Comparison of ENCODE assay signal across 8 mouse cellular contexts in the genomic region with DNA sequence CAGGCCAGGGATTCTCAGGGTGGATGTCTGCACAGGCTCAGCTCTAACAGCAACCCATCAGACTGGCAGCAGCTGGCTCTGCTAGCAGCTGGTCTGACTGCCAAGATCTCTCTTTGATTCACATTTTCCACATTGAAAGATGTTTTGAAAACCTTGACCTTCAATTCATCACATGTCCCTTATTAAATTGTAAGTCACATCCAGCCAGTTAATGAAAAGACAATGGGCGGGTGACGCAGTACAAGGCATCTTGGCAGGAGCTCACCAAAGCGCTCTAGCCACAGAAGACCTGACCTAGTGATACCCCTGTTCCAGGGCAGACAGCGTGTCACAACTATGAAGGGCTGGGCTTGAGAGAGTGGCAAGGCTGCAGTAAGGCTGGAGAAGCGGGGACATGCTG. TPM values are rescaled to one million over a fixed set of nuclear protein-coding genes. Genes with fewer than 3 reads are reported as not detected.
A peak's percentile ranks its signal among the peaks of the same experiment; 100 is the strongest.
DNase-seq lines count a peak whose midpoint lies in the region; ATAC-seq and TF ChIP-seq lines count a peak whose summit lies in the region.

No protein-coding gene starts in this region.

- no peak for TF ChIP-seq POLR2A in thymus, adult 2 months (IDR thresholded peaks at IDR 0.05; ENCODE audit: control insufficient read depth, extremely low read depth, insufficient read depth, low read length, poor library complexity)

- ATAC-seq in frontal cortex, adult (ENCODE audit: low TSS enrichment) = peak; percentile 32; the same call in 1 of the 2 replicates
- peak; percentile 60 for ATAC-seq in CD4-positive, CD25-positive, alpha-beta regulatory T cell, adult 4 months
- ATAC-seq in megakaryocyte progenitor cell, adult 5-6 weeks (replicated peaks; ENCODE audit: poor library complexity) = no peak

- no peaks in the 10 kb centered on the region for H3K27me3 ChIP-seq in thymus, adult 2 months (ENCODE audit: control insufficient read depth, insufficient read depth, low read length)

- H3K4me3 ChIP-seq in thymus, adult 2 months (ENCODE audit: control insufficient read depth, insufficient read depth, low read length) = no peak overlapping the region

- DNase-seq in frontal cortex, postnatal 36 days (ENCODE audit: low spot score in 2 of 2) = no peak
- DNase-seq in heart, adult 18-20 months = peak; percentile 69 to 77
- peak; percentile 72 for DNase-seq in kidney, postnatal 10 days
- no peak for DNase-seq in thymus, adult 2 months
- no peak for DNase-seq in ovary, postnatal 36 days (ENCODE audit: low spot score)

- WGBS in thymus, adult 2 months = 98% methylated on average over 5 of the region's 5 CpGs

- H3K4me1 ChIP-seq in thymus, adult 2 months (replicated peaks; ENCODE audit: control insufficient read depth, insufficient read depth, low read length) = peaks cover 9% of the 10 kb centered on the region; the same call in 1 of the 2 replicates

- no peak overlapping the region for H3K27ac ChIP-seq in thymus, adult 2 months (ENCODE audit: control insufficient read depth, insufficient read depth, low read length)

- no peak for TF ChIP-seq CTCF in thymus, adult 2 months (IDR thresholded peaks at IDR 0.05; ENCODE audit: borderline replicate concordance, control insufficient read depth, extremely low read depth, insufficient read depth, low read length, poor library complexity)

- no peaks in the 10 kb centered on the region for H3K36me3 ChIP-seq in thymus, adult 2 months (ENCODE audit: control insufficient read depth, insufficient read depth, low read length)

RNA-seq across cellular contexts. Expression of a gene that starts 20.4 kb away (rescaled TPM):
- polyA plus RNA-seq in CD4-positive, CD25-positive, alpha-beta regulatory T cell, adult 4 months (2017; shearing (Covaris generic)) = 10 to 100 TPM; 24.6 to 24.7 TPM
- 10 to 100 TPM; 50.3 to 57.1 TPM for total RNA-seq in heart, adult 18-20 months (2021)
- 53.8 and 59.3 TPM in 2 replicates for polyA plus RNA-seq in thymus, adult 2 months (2012; rRNA removed)
- 89.7 and 162 TPM in 2 replicates for total RNA-seq in megakaryocyte progenitor cell, adult 5-6 weeks (2015)
- total RNA-seq in megakaryocyte progenitor cell, adult 5-6 weeks (2017) = 16.1 and 29.6 TPM in 2 replicates

RNA-seq across cellular contexts. Expression of a gene that starts 21.0 kb away (rescaled TPM):
- polyA plus RNA-seq in CD4-positive, CD25-positive, alpha-beta regulatory T cell, adult 4 months (2017; shearing (Covaris generic)) = 10 to 100 TPM; 37.2 to 77.2 TPM
- total RNA-seq in heart, adult 18-20 months (2021) = 10 to 100 TPM; 50.4 to 56.6 TPM
- 80.2 and 86.3 TPM in 2 replicates for polyA plus RNA-seq in thymus, adult 2 months (2012; rRNA removed)
- 99.7 and 123 TPM in 2 replicates for total RNA-seq in megakaryocyte progenitor cell, adult 5-6 weeks (2015)
- 42.2 and 48.3 TPM in 2 replicates for total RNA-seq in megakaryocyte progenitor cell, adult 5-6 weeks (2017)

Comparison
In these comparisons a context has a peak if more than half of its experiments do, and no peak if none do; other contexts are left out.
1. DNase-seq: peak in heart, adult 18-20 months (2 of 2) and kidney, postnatal 10 days (single experiment); none in frontal cortex, postnatal 36 days (0 of 2), thymus, adult 2 months (single experiment) and ovary, postnatal 36 days (single experiment).